Mouse (Mus musculus) kidney, adult 2 months (tissue): ENCODE results near the gene Upp2.

Source experiments
- CTCF ChIP-seq: fragments of 200-500 bp; conservative IDR thresholded peaks from 2 replicates; pipeline ENCODE4 v1.5.1; 2011; ENCODE audit warnings: low read depth, mild to moderate bottlenecking, control low read depth, low read length, moderate library complexity, mixed read lengths; ENCODE audit not compliant: insufficient read depth, insufficient read length
- POLR2A ChIP-seq: fragments of 200-500 bp; IDR thresholded peaks from one replicate; pipeline ENCODE4 v1.6.1; 2011; ENCODE audit warnings: low read depth, low read length, control low read depth

GRCm38 (mm10) chr2:58562137-58562536 lies 5.0 kb upstream of the Upp2 start:
- TF ChIP-seq CTCF (no peak), POLR2A (no peak)
